23 mouse cellular contexts compared by ENCODE assay signal in the genomic region with DNA sequence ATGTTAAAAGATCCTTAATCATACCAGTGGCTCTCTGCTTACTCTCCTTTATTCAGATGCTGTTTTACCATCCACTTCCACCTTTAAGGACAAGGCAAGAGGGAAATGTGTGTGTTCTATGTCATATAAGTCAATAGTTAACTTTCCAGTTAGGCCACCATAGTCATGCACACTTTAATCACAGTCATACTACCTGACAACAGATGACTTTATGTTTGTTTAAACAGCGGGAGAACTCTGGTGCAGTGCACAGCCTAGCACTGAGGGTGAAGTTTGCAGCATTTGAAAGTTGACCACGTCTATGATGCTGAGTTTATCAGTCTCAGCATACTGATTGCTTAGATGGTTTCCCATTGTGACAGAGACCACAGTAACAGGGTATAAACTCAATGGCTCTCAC.
DNase-seq lines count a peak whose midpoint lies in the region; ATAC-seq and TF ChIP-seq lines count a peak whose summit lies in the region.
"Had no signal": no experiment of that assay in that cellular context is flagged by ENCODE, and none has a peak within 500 bp of the region (broad histone marks: within the 10 kb centered on the region; RNA-seq: fewer than 3 reads in every experiment).

No protein-coding gene starts in this region.

- no peaks in the 10 kb centered on the region for H3K9me3 ChIP-seq in intestine, embryonic 16.5 days (ENCODE audit: control insufficient read depth, low read length)
- H3K9me3 ChIP-seq: embryonic facial prominence, embryonic 10.5 days; embryonic facial prominence, embryonic 12.5 days; forebrain, embryonic 13.5 days; forebrain, embryonic 15.5 days had no signal

- H3K4me1 ChIP-seq in intestine, embryonic 16.5 days (ENCODE audit: control insufficient read depth, insufficient read depth, low read length): no peaks in the 10 kb centered on the region
- H3K4me1 ChIP-seq in thymus, adult 2 months (replicated peaks; ENCODE audit: control insufficient read depth, insufficient read depth, low read length): no peaks in the 10 kb centered on the region

- H3K4me3 ChIP-seq in intestine, embryonic 16.5 days (ENCODE audit: low read length): no peak overlapping the region
- no peak overlapping the region for H3K4me3 ChIP-seq in thymus, adult 2 months (ENCODE audit: control insufficient read depth, insufficient read depth, low read length)
- H3K4me3 ChIP-seq: embryonic facial prominence, embryonic 10.5 days; embryonic facial prominence, embryonic 12.5 days; forebrain, embryonic 13.5 days; forebrain, embryonic 15.5 days had no signal

- 28% methylated on average over 2 of the region's 2 CpGs for WGBS in intestine, embryonic 16.5 days
- 20% methylated on average over 2 of the region's 2 CpGs for WGBS in large intestine, adult 2 months
- WGBS in thymus, adult 2 months: 73% methylated on average over 2 of the region's 2 CpGs

- H3K4me2 ChIP-seq in intestine, embryonic 16.5 days (ENCODE audit: low read depth, low read length): no peak overlapping the region
- H3K4me2 ChIP-seq: embryonic facial prominence, embryonic 12.5 days; forebrain, embryonic 13.5 days; forebrain, embryonic 15.5 days had no signal

- H3K27ac ChIP-seq in intestine, embryonic 16.5 days (ENCODE audit: low read length): no peak overlapping the region
- H3K27ac ChIP-seq in thymus, adult 2 months (ENCODE audit: control insufficient read depth, insufficient read depth, low read length): no peak overlapping the region
- H3K27ac ChIP-seq: embryonic facial prominence, embryonic 10.5 days; embryonic facial prominence, embryonic 12.5 days; forebrain, embryonic 13.5 days; forebrain, embryonic 15.5 days had no signal

- H3K36me3 ChIP-seq in intestine, embryonic 16.5 days (ENCODE audit: control insufficient read depth, insufficient read depth, low read length): no peaks in the 10 kb centered on the region
- no peaks in the 10 kb centered on the region for H3K36me3 ChIP-seq in thymus, adult 2 months (ENCODE audit: control insufficient read depth, insufficient read depth, low read length)
- H3K36me3 ChIP-seq: embryonic facial prominence, embryonic 10.5 days; embryonic facial prominence, embryonic 12.5 days; forebrain, embryonic 15.5 days; G1E had no signal

- TF ChIP-seq CTCF in thymus, adult 2 months (IDR thresholded peaks at IDR 0.05; ENCODE audit: borderline replicate concordance, control insufficient read depth, extremely low read depth, insufficient read depth, low read length, poor library complexity): no peak

- peak; percentile 98 for ATAC-seq in intestine, embryonic 16.5 days
- ATAC-seq: activated CD4-positive, CD25-positive, alpha-beta regulatory T cell, adult 4 months; CD4-positive, CD25-positive, alpha-beta regulatory T cell, adult 4 months; forebrain, embryonic 13.5 days; forebrain, embryonic 15.5 days; Patski had no signal

- TF ChIP-seq POLR2A in thymus, adult 2 months (IDR thresholded peaks at IDR 0.05; ENCODE audit: control insufficient read depth, extremely low read depth, insufficient read depth, low read length, poor library complexity): no peak

- no peak overlapping the region for H3K9ac ChIP-seq in intestine, embryonic 16.5 days (ENCODE audit: low read depth, low read length)
- H3K9ac ChIP-seq: embryonic facial prominence, embryonic 12.5 days; forebrain, embryonic 13.5 days; forebrain, embryonic 15.5 days had no signal

- no peaks in the 10 kb centered on the region for H3K27me3 ChIP-seq in intestine, embryonic 16.5 days (replicated peaks; ENCODE audit: control insufficient read depth, insufficient read depth, low read length)
- no peaks in the 10 kb centered on the region for H3K27me3 ChIP-seq in thymus, adult 2 months (ENCODE audit: control insufficient read depth, insufficient read depth, low read length)
- H3K27me3 ChIP-seq: embryonic facial prominence, embryonic 12.5 days; forebrain, embryonic 13.5 days; forebrain, embryonic 15.5 days had no signal

- DNase-seq in heart, adult 11 months: peak; percentile 40
- no peak for DNase-seq in heart, adult 8-10 months (ENCODE audit: low spot score)
- DNase-seq in large intestine, adult 2 months (ENCODE audit: low read depth, low spot score): peak; percentile 8
- DNase-seq in thymus, adult 2 months: no peak
- DNase-seq in testis, postnatal 10 days (ENCODE audit: low spot score): no peak
- DNase-seq: adrenal gland, adult 8-10 months; adrenal gland, postnatal 14 days; adrenal gland, postnatal 36 days; B cell, adult 2 months; cerebellum, adult 11-12 months; cerebellum, adult 2 months; cerebellum, adult 9-10 months; cerebellum, postnatal 10 days; cerebellum, postnatal 25 days had no signal

Comparison
In these comparisons a context has a peak if more than half of its experiments do, and no peak if none do; other contexts are left out.
1. DNase-seq: peak in heart, adult 11 months (single experiment) and large intestine, adult 2 months (single experiment); none in heart, adult 8-10 months (single experiment), thymus, adult 2 months (single experiment) and testis, postnatal 10 days (single experiment).